Mouse (Mus musculus) liver, embryonic 14.5 days (tissue): ENCODE measurements around the gene Efemp2. TPM values are rescaled to one million over a fixed set of nuclear protein-coding genes. Genes with fewer than 3 reads are reported as not detected.
A peak's percentile ranks its signal among the peaks of the same experiment; 100 is the strongest.

ENCODE experiments used
- ATAC-seq: fragments of 200-750 bp; cut with Nextera tagmentation; 2 replicates; pipeline ENCODE4 v1.8.0; 2017; ENCODE audit warnings: moderate number of reproducible peaks, mild to moderate bottlenecking, moderate library complexity; ENCODE audit not compliant: insufficient read depth
- DNase-seq, 3 experiments: peaks; one replicate each; pipeline ENCODE4 v3.0.0-alpha.2; 2012 to 2013; ENCODE audit warnings: low read depth in 3 of 3, low spot score in 3 of 3
- H3K27ac ChIP-seq: fragments of 300-500 bp; sonication (generic); 2 replicates; pipeline ENCODE4 v1.5.1; 2014; ENCODE audit warnings: moderate library complexity, mild to moderate bottlenecking, control low read depth, inconsistent platforms
- H3K27me3 ChIP-seq: fragments of 300-500 bp; sonication (generic); 2 replicates; pipeline ENCODE4 v1.6.1; 2014; ENCODE audit warnings: mild to moderate bottlenecking, low read length, moderate library complexity; ENCODE audit not compliant: control insufficient read depth, insufficient read depth
- H3K36me3 ChIP-seq: fragments of 300-500 bp; sonication (generic); replicated peaks from 2 replicates; pipeline ENCODE4 v1.6.1; 2014; ENCODE audit warnings: low read depth; ENCODE audit not compliant: control insufficient read depth, insufficient read depth
- H3K4me1 ChIP-seq, 2 experiments: fragments of 200-500 bp in 1 of 2; fragments of 300-500 bp in 1 of 2; sonication (generic) in 1 of 2; replicated peaks; 2 replicates each; pipeline ENCODE4 v1.6.1; 2012 to 2014; ENCODE audit warnings: antibody characterized with exemption in 1 of 2, inconsistent platforms in 1 of 2, low read length in 1 of 2; ENCODE audit not compliant: control insufficient read depth in 2 of 2, insufficient read depth in 2 of 2
- H3K4me2 ChIP-seq: fragments of 300-500 bp; sonication (generic); 2 replicates; pipeline ENCODE4 v1.6.1; 2014; ENCODE audit warnings: low read depth, mild to moderate bottlenecking, control low read depth, moderate library complexity
- H3K4me3 ChIP-seq, 2 experiments: fragments of 200-500 bp in 1 of 2; fragments of 300-500 bp in 1 of 2; sonication (generic) in 1 of 2; 2 replicates each; pipeline ENCODE4 v1.5.1; 2012 to 2014; ENCODE audit warnings: low read depth in 2 of 2, low read length in 2 of 2, mild to moderate bottlenecking in 2 of 2, control low read depth in 1 of 2, inconsistent platforms in 1 of 2, moderate library complexity in 1 of 2; ENCODE audit not compliant: insufficient read depth in 1 of 2
- H3K9ac ChIP-seq: fragments of 300-500 bp; sonication (generic); replicated peaks from 2 replicates; pipeline ENCODE4 v1.6.1; 2014; ENCODE audit warnings: mild to moderate bottlenecking, control low read depth, moderate library complexity
- H3K9me3 ChIP-seq: fragments of 300-500 bp; sonication (generic); 2 replicates; pipeline ENCODE4 v1.6.1; 2016; ENCODE audit warnings: low read length, mixed read lengths; ENCODE audit not compliant: control insufficient read depth
- CTCF ChIP-seq: IDR thresholded peaks from 2 replicates; pipeline ENCODE4 v1.5.1; 2016; ENCODE audit warnings: antibody characterized with exemption, low read depth, control low read depth
- EP300 ChIP-seq: IDR thresholded peaks from 2 replicates; pipeline ENCODE4 v1.6.1; 2016; ENCODE audit warnings: antibody characterized with exemption, low read depth
- WGBS: fragments of 180-500 bp; shearing (Covaris S2); extraction: QIAGEN DNeasy Blood & Tissue Kit; methylation state at CpG from one replicate; pipeline ENCODE4 v1.1.7; 2014; ENCODE audit not compliant: insufficient replicate concordance; 5-methylcytosine and 5-hydroxymethylcytosine counted together
- polyA plus RNA-seq, 2 experiments: library from polyadenylated mRNA; depleted of rRNA in 1 of 2; stranded (reverse) in 1 of 2; unstranded in 1 of 2; fragments of >200 nt; fragmentation: Nextera tagmentation in 1 of 2; extraction: Ambion mirVana in 1 of 2; gene quantifications; 2 replicates each; pipeline versions ENCODE4 v1.2.1 to v1.2.3; 2012 to 2014

The Efemp2 gene
- polyA plus RNA-seq, 2 experiments = 11.4 to 11.6 TPM

GRCm38 (mm10) chr19:5500330-5500875 is 26.6 kb downstream of the Efemp2 start:
- Histone ChIP-seq H3K36me3 (peaks cover 18% of the 10 kb centered on the region), H3K27me3 (no peaks in the 10 kb centered on the region), H3K9me3 (no peaks in the 10 kb centered on the region), H3K27ac (no peak overlapping the region), H3K4me1 (no peaks in the 10 kb centered on the region), H3K9ac (no peak overlapping the region), H3K4me2 (no peak overlapping the region), H3K4me3 (no peak overlapping the region)
- ATAC-seq (no peak), DNase-seq (no peak)
- TF ChIP-seq EP300 = no peak
- TF ChIP-seq CTCF = no peak
- 62% methylated on average over 2 of the region's 2 CpGs for WGBS

GRCm38 (mm10) chr19:5503687-5504086 is 29.9 kb downstream of the Efemp2 start, which contains the start of gene 1700020D05Rik:
1700020D05Rik (minus strand) TSS chr19:5503787.
- H3K4me1 ChIP-seq = no peaks in the 10 kb centered on the region
- no peaks in the 10 kb centered on the region for H3K9me3 ChIP-seq
- no peak for TF ChIP-seq EP300
- no peak for TF ChIP-seq CTCF
- H3K4me3 ChIP-seq = no peak within 1 kb of the TSS
- no peak within 1 kb of the TSS for H3K4me2 ChIP-seq
- H3K9ac ChIP-seq = no peak within 1 kb of the TSS
- H3K27ac ChIP-seq = no peak within 1 kb of the TSS
- H3K27me3 ChIP-seq = no peaks in the 10 kb centered on the region
- ATAC-seq (no peak), DNase-seq (no peak)
- WGBS = 66% methylated on average over 17 of the region's 17 CpGs
- H3K36me3 ChIP-seq = no peaks in the 10 kb centered on the region

- WGBS = 2% methylated on average over 47 of the region's 47 CpGs
- Histone ChIP-seq H3K36me3 (no peaks in the 10 kb centered on the region), H3K4me2 (peak within 1 kb of the TSS; percentile 99), H3K4me1 (peaks cover 21 to 32% of the 10 kb centered on the region in 2 experiments), H3K27ac (peak within 1 kb of the TSS; percentile 74), H3K4me3 (peak within 1 kb of the TSS; percentile 70 to 75), H3K9ac (peak within 1 kb of the TSS; percentile 83), H3K9me3 (no peaks in the 10 kb centered on the region), H3K27me3 (no peaks in the 10 kb centered on the region)
- peak; percentile 61 for TF ChIP-seq EP300
- peak; percentile 69 for TF ChIP-seq CTCF
- DNase-seq (peak; percentile 99 to 100 (median 100)), ATAC-seq (peak; percentile 99)
These were observed 36.6 kb downstream of the Efemp2 start, which contains the start of gene Snx32 for GRCm38 (mm10) chr19:5510031-5511026. Snx32 (minus strand) TSS chr19:5510538.

GRCm38 (mm10) chr19:5511074-5511632 is 37.4 kb downstream of the Efemp2 start:
- 20% methylated on average over 15 of the region's 15 CpGs for WGBS
- no peak for ATAC-seq

More at GRCm38 (mm10) chr19:5511074-5511632, 37.4 kb downstream of the Efemp2 start:
- peak overlapping the region; percentile 70 to 74 for H3K4me3 ChIP-seq
- H3K27me3 ChIP-seq = no peaks in the 10 kb centered on the region
- peaks cover 21 to 32% of the 10 kb centered on the region in 2 experiments for H3K4me1 ChIP-seq
- H3K36me3 ChIP-seq = no peaks in the 10 kb centered on the region
- DNase-seq = no peak
- H3K4me2 ChIP-seq = peak overlapping the region; percentile 99
- no peaks in the 10 kb centered on the region for H3K9me3 ChIP-seq
- H3K9ac ChIP-seq = peak overlapping the region; percentile 83
- peak overlapping the region; percentile 21 for H3K27ac ChIP-seq
- TF ChIP-seq EP300 = no peak
- no peak for TF ChIP-seq CTCF
